Mouse (Mus musculus): ENCODE results near the gene Hoxa3. TPM values are rescaled to one million over a fixed set of nuclear protein-coding genes. Genes with fewer than 3 reads are reported as not detected.

The Hoxa3 gene
- polyA plus RNA-seq, 1 experiment from 2014 or later: 8.2 TPM

GRCm38 (mm10) chr6:52153270-52153669 lies 59.9 kb downstream of the Hoxa3 start:
- WGBS: 18% methylated on average over 6 of the region's 6 CpGs
- H3K27me3 ChIP-seq (ENCODE audit: insufficient read depth, low read length): peaks cover 70% of the 10 kb centered on the region
- H3K9ac ChIP-seq (replicated peaks; ENCODE audit: low read length): no peak overlapping the region

DNA sequence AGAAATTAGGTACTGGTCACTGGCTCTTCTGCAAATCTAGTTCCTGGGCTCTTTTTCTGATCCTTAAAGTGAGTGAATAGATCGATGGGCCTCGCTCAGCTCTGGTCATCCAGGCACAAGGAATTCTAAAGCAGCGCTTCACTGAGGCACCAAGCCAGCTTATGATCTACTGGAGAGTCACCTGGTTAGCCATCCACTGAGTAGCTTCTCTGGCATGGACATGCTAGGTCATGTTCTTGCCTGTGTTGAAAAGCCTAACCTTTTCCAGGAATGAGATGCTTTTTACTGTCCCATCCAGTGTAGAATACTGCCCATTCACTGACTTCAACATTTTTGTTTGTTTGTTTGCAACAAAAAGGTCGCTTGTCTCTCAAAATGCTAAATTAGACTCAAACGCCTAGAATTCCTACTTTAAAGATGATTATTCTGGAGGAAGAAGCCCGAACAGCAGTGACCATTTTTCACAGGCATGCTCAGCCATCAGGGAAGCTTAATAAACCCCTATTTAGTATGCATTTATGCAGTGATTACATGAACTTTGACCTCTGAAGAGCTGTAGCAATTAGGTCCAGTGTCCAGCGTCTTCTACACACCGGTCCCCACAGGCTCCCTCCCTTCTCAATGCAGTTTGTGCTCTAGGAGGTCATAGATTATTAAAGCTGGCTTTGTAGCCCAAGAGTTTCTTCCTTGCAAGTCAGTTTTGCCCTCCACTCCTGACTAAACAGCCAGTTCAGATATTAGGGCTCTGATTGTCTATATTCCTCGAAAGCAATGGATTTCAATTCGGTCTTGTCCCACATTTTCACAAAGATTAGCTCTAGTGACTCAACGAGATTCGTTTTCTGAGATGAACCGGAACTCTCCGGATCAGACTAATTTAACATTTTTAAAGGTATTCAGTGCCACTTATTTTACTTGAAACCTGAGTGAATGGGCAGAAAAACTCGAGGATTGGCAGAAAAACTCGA lies 60.6 kb downstream of the Hoxa3 start:
- Histone ChIP-seq H3K4me3 (ENCODE audit: low read length) (no peak overlapping the region), H3K4me1 (ENCODE audit: insufficient read depth, low read length) (peaks cover 17% of the 10 kb centered on the region), H3K9me3 (ENCODE audit: low read length) (0 out of 2 replicates have a peak, but pooled peaks cover 4% of the 10 kb centered on the region), H3K27me3 (ENCODE audit: insufficient read depth, low read length) (peaks cover 67% of the 10 kb centered on the region), H3K36me3 (ENCODE audit: insufficient read depth, low read length) (no peaks in the 10 kb centered on the region), H3K27ac (ENCODE audit: low read length) (no peak overlapping the region), H3K4me2 (replicated peaks; ENCODE audit: low read depth, low read length) (no peak overlapping the region), H3K9ac (replicated peaks; ENCODE audit: low read length) (no peak overlapping the region)
- no peak for ATAC-seq (ENCODE audit: low FRiP score, low TSS enrichment)
- WGBS: 42% methylated on average over 16 of the region's 16 CpGs

More at GRCm38 (mm10) chr6:52153270-52153669, 59.9 kb downstream of the Hoxa3 start:
- 0 out of 2 replicates have a peak, but pooled peaks cover 4% of the 10 kb centered on the region for H3K9me3 ChIP-seq (ENCODE audit: low read length)
- H3K4me2 ChIP-seq (replicated peaks; ENCODE audit: low read depth, low read length): no peak overlapping the region
- no peak for ATAC-seq (ENCODE audit: low FRiP score, low TSS enrichment)
- no peak overlapping the region for H3K27ac ChIP-seq (ENCODE audit: low read length)
- no peak overlapping the region for H3K4me3 ChIP-seq (ENCODE audit: low read length)
- peaks cover 23% of the 10 kb centered on the region for H3K4me1 ChIP-seq (ENCODE audit: insufficient read depth, low read length)
- H3K36me3 ChIP-seq (ENCODE audit: insufficient read depth, low read length): no peaks in the 10 kb centered on the region

DNA sequence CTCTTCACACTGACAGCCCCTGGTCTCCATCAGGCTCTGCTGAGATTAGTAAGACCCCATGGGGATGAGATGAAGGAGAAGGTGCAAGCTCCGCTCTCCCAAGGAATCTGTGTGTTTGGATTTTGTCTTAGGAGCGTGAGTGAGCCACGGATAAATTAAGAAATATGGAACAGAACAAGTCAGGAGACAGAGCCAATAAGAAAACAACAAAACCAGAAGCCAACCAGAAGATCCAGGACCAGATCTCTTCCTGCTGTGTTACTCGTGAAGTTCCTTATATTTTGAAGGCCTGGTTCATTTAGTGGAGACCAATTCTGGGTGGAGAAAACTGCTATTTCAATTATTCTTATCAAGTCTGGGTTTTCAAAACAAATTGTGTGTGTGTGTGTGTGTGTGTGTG lies 61.6 kb downstream of the Hoxa3 start:
- no peaks in the 10 kb centered on the region for H3K36me3 ChIP-seq (ENCODE audit: insufficient read depth, low read length)
- 68% methylated on average over 4 of the region's 4 CpGs for WGBS
- H3K27me3 ChIP-seq (ENCODE audit: insufficient read depth, low read length): peaks cover 59% of the 10 kb centered on the region
- no peak overlapping the region for H3K4me3 ChIP-seq (ENCODE audit: low read length)
- no peak overlapping the region for H3K27ac ChIP-seq (ENCODE audit: low read length)
- H3K4me1 ChIP-seq (ENCODE audit: insufficient read depth, low read length): peaks cover 12% of the 10 kb centered on the region; the same call in 1 of the 2 replicates
- no peak for ATAC-seq (ENCODE audit: low FRiP score, low TSS enrichment)
- H3K4me2 ChIP-seq (replicated peaks; ENCODE audit: low read depth, low read length): no peak overlapping the region
- no peak overlapping the region for H3K9ac ChIP-seq (replicated peaks; ENCODE audit: low read length)
- 0 out of 2 replicates have a peak, but pooled peaks cover 4% of the 10 kb centered on the region for H3K9me3 ChIP-seq (ENCODE audit: low read length)

GRCm38 (mm10) chr6:52150401-52150966 lies 62.7 kb downstream of the Hoxa3 start:
- Histone ChIP-seq H3K4me1 (ENCODE audit: insufficient read depth, low read length) (peaks cover 12% of the 10 kb centered on the region; the same call in 1 of the 2 replicates), H3K4me3 (ENCODE audit: low read length) (no peak overlapping the region; the same call in 1 of the 2 replicates), H3K9me3 (ENCODE audit: low read length) (0 out of 2 replicates have a peak, but pooled peaks cover 4% of the 10 kb centered on the region), H3K27ac (ENCODE audit: low read length) (no peak overlapping the region), H3K9ac (replicated peaks; ENCODE audit: low read length) (no peak overlapping the region), H3K27me3 (ENCODE audit: insufficient read depth, low read length) (peaks cover 48% of the 10 kb centered on the region), H3K4me2 (replicated peaks; ENCODE audit: low read depth, low read length) (peak overlapping the region; percentile 32; the same call in 1 of the 2 replicates), H3K36me3 (ENCODE audit: insufficient read depth, low read length) (no peaks in the 10 kb centered on the region)
- WGBS: 9% methylated on average over 16 of the region's 16 CpGs
- peak; percentile 51; the same call in 1 of the 2 replicates for ATAC-seq (ENCODE audit: low FRiP score, low TSS enrichment)

GRCm38 (mm10) chr6:52139115-52139514 lies 74.0 kb downstream of the Hoxa3 start:
- H3K9ac ChIP-seq (replicated peaks; ENCODE audit: low read length): no peak overlapping the region
- 89% methylated on average over 5 of the region's 5 CpGs for WGBS
- ATAC-seq (ENCODE audit: low FRiP score, low TSS enrichment): no peak

GRCm38 (mm10) chr6:52138576-52138975 lies 74.6 kb downstream of the Hoxa3 start:
- Histone ChIP-seq H3K27me3 (ENCODE audit: insufficient read depth, low read length) (no peaks in the 10 kb centered on the region), H3K36me3 (ENCODE audit: insufficient read depth, low read length) (no peaks in the 10 kb centered on the region), H3K4me2 (replicated peaks; ENCODE audit: low read depth, low read length) (no peak overlapping the region), H3K4me3 (ENCODE audit: low read length) (no peak overlapping the region), H3K9me3 (ENCODE audit: low read length) (no peaks in the 10 kb centered on the region), H3K9ac (replicated peaks; ENCODE audit: low read length) (no peak overlapping the region), H3K4me1 (ENCODE audit: insufficient read depth, low read length) (no peaks in the 10 kb centered on the region), H3K27ac (ENCODE audit: low read length) (no peak overlapping the region)
- ATAC-seq (ENCODE audit: low FRiP score, low TSS enrichment): no peak
- WGBS: 58% methylated on average over 10 of the region's 10 CpGs

More at GRCm38 (mm10) chr6:52139115-52139514, 74.0 kb downstream of the Hoxa3 start:
- Histone ChIP-seq H3K4me1 (ENCODE audit: insufficient read depth, low read length) (no peaks in the 10 kb centered on the region), H3K27me3 (ENCODE audit: insufficient read depth, low read length) (no peaks in the 10 kb centered on the region), H3K4me3 (ENCODE audit: low read length) (no peak overlapping the region), H3K36me3 (ENCODE audit: insufficient read depth, low read length) (no peaks in the 10 kb centered on the region), H3K27ac (ENCODE audit: low read length) (no peak overlapping the region), H3K9me3 (ENCODE audit: low read length) (no peaks in the 10 kb centered on the region), H3K4me2 (replicated peaks; ENCODE audit: low read depth, low read length) (no peak overlapping the region)

GRCm38 (mm10) chr6:52137841-52138535 lies 75.1 kb downstream of the Hoxa3 start:
- Histone ChIP-seq H3K4me2 (replicated peaks; ENCODE audit: low read depth, low read length) (no peak overlapping the region), H3K4me1 (ENCODE audit: insufficient read depth, low read length) (no peaks in the 10 kb centered on the region), H3K36me3 (ENCODE audit: insufficient read depth, low read length) (no peaks in the 10 kb centered on the region), H3K4me3 (ENCODE audit: low read length) (no peak overlapping the region), H3K9ac (replicated peaks; ENCODE audit: low read length) (no peak overlapping the region), H3K9me3 (ENCODE audit: low read length) (no peaks in the 10 kb centered on the region), H3K27me3 (ENCODE audit: insufficient read depth, low read length) (no peaks in the 10 kb centered on the region), H3K27ac (ENCODE audit: low read length) (no peak overlapping the region)
- ATAC-seq (ENCODE audit: low FRiP score, low TSS enrichment): no peak
- 66% methylated on average over 9 of the region's 9 CpGs for WGBS

DNA sequence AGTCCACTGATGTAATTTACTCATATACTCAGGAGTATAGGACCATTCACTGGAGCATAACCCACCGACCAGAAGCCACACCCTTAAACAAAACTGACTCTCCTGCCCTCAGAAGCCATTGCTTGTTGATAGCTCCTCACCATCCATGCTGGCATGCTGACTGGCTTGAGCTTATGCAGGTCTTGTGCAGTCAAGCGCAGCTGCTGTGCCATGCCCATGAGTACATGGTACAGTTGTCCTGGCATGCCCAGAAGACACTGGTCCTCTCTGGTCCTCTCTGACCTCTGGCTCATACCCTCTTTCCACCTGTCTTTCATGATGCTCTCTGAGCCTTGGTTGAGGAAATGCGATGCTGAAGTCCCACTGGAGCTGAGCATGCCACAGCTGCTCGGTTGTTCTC lies 89.5 kb downstream of the Hoxa3 start:
- no peak for ATAC-seq (ENCODE audit: low FRiP score, low TSS enrichment)
- H3K27me3 ChIP-seq (ENCODE audit: insufficient read depth, low read length): 0 out of 2 replicates have a peak, but pooled peaks cover 2% of the 10 kb centered on the region

DNA sequence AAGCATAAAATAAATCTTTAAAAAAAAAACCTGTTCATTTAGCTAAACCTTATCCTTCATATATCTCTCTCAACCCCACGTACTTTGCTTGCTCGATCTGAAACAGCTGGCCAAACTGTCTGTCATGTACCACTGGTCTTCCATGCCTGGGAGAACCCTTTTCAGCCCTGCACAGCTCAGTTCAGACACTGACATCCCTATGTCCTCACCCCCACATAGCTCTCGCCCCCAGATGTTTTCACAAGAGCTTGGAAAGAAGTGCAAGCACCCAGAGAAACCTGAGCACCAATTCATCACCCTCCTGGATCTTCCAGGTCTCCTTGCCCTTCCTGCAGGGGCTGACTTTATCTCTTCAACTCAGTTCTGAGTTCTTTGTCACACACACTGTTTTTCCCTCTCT lies 92.0 kb downstream of the Hoxa3 start:
- H3K36me3 ChIP-seq (ENCODE audit: insufficient read depth, low read length): no peaks in the 10 kb centered on the region
- 0 out of 2 replicates have a peak, but pooled peaks cover 2% of the 10 kb centered on the region for H3K27me3 ChIP-seq (ENCODE audit: insufficient read depth, low read length)
- no peak overlapping the region for H3K4me3 ChIP-seq (ENCODE audit: low read length)
- peak; percentile 61; the same call in 1 of the 2 replicates for ATAC-seq (ENCODE audit: low FRiP score, low TSS enrichment)
- no peaks in the 10 kb centered on the region for H3K9me3 ChIP-seq (ENCODE audit: low read length)
- H3K27ac ChIP-seq (ENCODE audit: low read length): no peak overlapping the region
- H3K4me2 ChIP-seq (replicated peaks; ENCODE audit: low read depth, low read length): no peak overlapping the region
- H3K4me1 ChIP-seq (ENCODE audit: insufficient read depth, low read length): peaks cover 20% of the 10 kb centered on the region
- 22% methylated on average over 3 of the region's 3 CpGs for WGBS
- no peak overlapping the region for H3K9ac ChIP-seq (replicated peaks; ENCODE audit: low read length)

More for the DNA sequence above, 89.5 kb downstream of the Hoxa3 start:
- H3K36me3 ChIP-seq (ENCODE audit: insufficient read depth, low read length): no peaks in the 10 kb centered on the region
- H3K27ac ChIP-seq (ENCODE audit: low read length): no peak overlapping the region
- no peak overlapping the region for H3K4me3 ChIP-seq (ENCODE audit: low read length)
- WGBS: 70% methylated on average over 4 of the region's 4 CpGs
- H3K9me3 ChIP-seq (ENCODE audit: low read length): peaks cover 8% of the 10 kb centered on the region; the same call in 1 of the 2 replicates
- H3K4me1 ChIP-seq (ENCODE audit: insufficient read depth, low read length): peaks cover 8% of the 10 kb centered on the region; the same call in 1 of the 2 replicates
- no peak overlapping the region for H3K4me2 ChIP-seq (replicated peaks; ENCODE audit: low read depth, low read length)
- H3K9ac ChIP-seq (replicated peaks; ENCODE audit: low read length): no peak overlapping the region
